Comparison of ENCODE assay signal across 12 mouse cellular contexts in the genomic region with DNA sequence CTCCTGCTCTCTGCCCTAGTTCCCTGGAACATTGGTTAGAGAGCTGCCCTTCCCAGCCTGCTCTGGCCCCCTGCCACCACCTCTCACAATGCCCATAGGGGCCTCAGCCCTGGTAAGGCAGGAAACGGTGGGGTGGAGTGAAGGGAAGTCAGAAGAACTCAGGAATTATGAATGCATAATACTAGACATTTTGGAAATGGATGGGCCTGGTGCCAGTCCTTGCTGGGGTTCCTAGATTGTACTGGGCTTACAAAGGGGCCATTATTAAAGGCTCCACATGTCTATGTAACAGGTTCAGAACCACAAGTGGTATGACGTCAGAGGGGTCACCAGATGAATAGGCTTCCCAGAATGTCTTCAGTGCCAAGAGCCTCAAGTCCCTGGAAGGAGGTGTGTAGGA. TPM values are rescaled to one million over a fixed set of nuclear protein-coding genes. Genes with fewer than 3 reads are reported as not detected.
A peak's percentile ranks its signal among the peaks of the same experiment; 100 is the strongest.
DNase-seq lines count a peak whose midpoint lies in the region; ATAC-seq and TF ChIP-seq lines count a peak whose summit lies in the region.
"Had no signal": no experiment of that assay in that cellular context is flagged by ENCODE, and none has a peak within 500 bp of the region (broad histone marks: within the 10 kb centered on the region; RNA-seq: fewer than 3 reads in every experiment).

No protein-coding gene starts in this region.

- no peak for DNase-seq in hindbrain, postnatal 0 days (ENCODE audit: low spot score)
- DNase-seq in hindbrain, embryonic 11.5 days (ENCODE audit: low spot score) = no peak
- peak; percentile 80 for DNase-seq in adrenal gland, postnatal 14 days
- DNase-seq in heart, postnatal 0 days (ENCODE audit: low spot score) = no peak
- DNase-seq in lung, postnatal 0 days (ENCODE audit: low spot score) = peak; percentile 71
- no peak for DNase-seq in midbrain, embryonic 14.5 days
- DNase-seq in cerebellum, adult 11-12 months = no peak
- DNase-seq in layer of hippocampus, postnatal 14 days (ENCODE audit: low spot score in 2 of 2) = no peak
- DNase-seq: forebrain, postnatal 0 days had no signal

- WGBS in hindbrain, postnatal 0 days = 30% methylated on average over 2 of the region's 2 CpGs
- whole genome bisulfite sequencing in hindbrain, embryonic 11.5 days = 69% methylated on average over 2 of the region's 2 CpGs
- WGBS in heart, postnatal 0 days = 31% methylated on average over 2 of the region's 2 CpGs
- 24% methylated on average over 2 of the region's 2 CpGs for WGBS in lung, postnatal 0 days
- WGBS in midbrain, embryonic 14.5 days = 66% methylated on average over 2 of the region's 2 CpGs

- no peak overlapping the region for H3K4me3 ChIP-seq in hindbrain, postnatal 0 days (ENCODE audit: low read length)
- no peak overlapping the region for H3K4me3 ChIP-seq in hindbrain, embryonic 11.5 days (ENCODE audit: low read depth, low read length)
- H3K4me3 ChIP-seq in heart, postnatal 0 days (ENCODE audit: low read depth, low read length) = no peak overlapping the region
- no peak overlapping the region for H3K4me3 ChIP-seq in lung, postnatal 0 days (ENCODE audit: low read depth, low read length)
- H3K4me3 ChIP-seq in midbrain, embryonic 14.5 days (replicated peaks; ENCODE audit: low read depth, low read length) = no peak overlapping the region
- H3K4me3 ChIP-seq: hindbrain, embryonic 15.5 days; midbrain, embryonic 10.5 days; neural tube, embryonic 13.5 days had no signal

- ATAC-seq in hindbrain, postnatal 0 days = peak; percentile 59; the same call in 1 of the 2 replicates
- ATAC-seq in hindbrain, embryonic 11.5 days (ENCODE audit: low FRiP score) = no peak
- peak; percentile 48; the same call in 1 of the 2 replicates for ATAC-seq in heart, postnatal 0 days (ENCODE audit: insufficient read depth, low read depth)
- ATAC-seq in lung, postnatal 0 days = peak; percentile 93
- no peak for ATAC-seq in midbrain, embryonic 14.5 days (ENCODE audit: low FRiP score, low TSS enrichment)
- ATAC-seq: forebrain, postnatal 0 days had no signal

- no peaks in the 10 kb centered on the region for H3K36me3 ChIP-seq in hindbrain, postnatal 0 days (ENCODE audit: insufficient read depth, low read length)
- no peaks in the 10 kb centered on the region for H3K36me3 ChIP-seq in hindbrain, embryonic 11.5 days (ENCODE audit: control insufficient read depth, insufficient read depth, low read length)
- no peaks in the 10 kb centered on the region for H3K36me3 ChIP-seq in heart, postnatal 0 days (replicated peaks; ENCODE audit: control insufficient read depth, insufficient read depth, low read length)
- peaks cover 4% of the 10 kb centered on the region for H3K36me3 ChIP-seq in lung, postnatal 0 days (ENCODE audit: insufficient read depth, low read length)
- H3K36me3 ChIP-seq in midbrain, embryonic 14.5 days (ENCODE audit: control insufficient read depth, insufficient read depth, low read length) = no peaks in the 10 kb centered on the region
- H3K36me3 ChIP-seq: hindbrain, embryonic 15.5 days; midbrain, embryonic 10.5 days; neural tube, embryonic 13.5 days had no signal

- no peak overlapping the region for H3K27ac ChIP-seq in hindbrain, postnatal 0 days
- no peak overlapping the region for H3K27ac ChIP-seq in hindbrain, embryonic 11.5 days (ENCODE audit: low read depth, low read length)
- no peak overlapping the region for H3K27ac ChIP-seq in heart, postnatal 0 days (ENCODE audit: low read depth)
- peak overlapping the region; percentile 40; the same call in 1 of the 2 replicates for H3K27ac ChIP-seq in lung, postnatal 0 days (ENCODE audit: low read length)
- H3K27ac ChIP-seq in midbrain, embryonic 14.5 days (replicated peaks; ENCODE audit: low read depth, low read length) = no peak overlapping the region
- H3K27ac ChIP-seq: hindbrain, embryonic 15.5 days; midbrain, embryonic 10.5 days; neural tube, embryonic 13.5 days had no signal

- H3K27me3 ChIP-seq in hindbrain, postnatal 0 days (ENCODE audit: insufficient read depth, low read length) = no peaks in the 10 kb centered on the region
- no peaks in the 10 kb centered on the region for H3K27me3 ChIP-seq in hindbrain, embryonic 11.5 days (ENCODE audit: control insufficient read depth, insufficient read depth, low read length)
- no peaks in the 10 kb centered on the region for H3K27me3 ChIP-seq in heart, postnatal 0 days (ENCODE audit: control insufficient read depth, insufficient read depth, low read length)
- H3K27me3 ChIP-seq in lung, postnatal 0 days (replicated peaks; ENCODE audit: insufficient read depth, low read length) = no peaks in the 10 kb centered on the region
- H3K27me3 ChIP-seq in midbrain, embryonic 14.5 days (ENCODE audit: control insufficient read depth, insufficient read depth, low read length) = no peaks in the 10 kb centered on the region
- H3K27me3 ChIP-seq: hindbrain, embryonic 15.5 days; neural tube, embryonic 13.5 days had no signal

- no peaks in the 10 kb centered on the region for H3K4me1 ChIP-seq in hindbrain, postnatal 0 days (ENCODE audit: insufficient read depth, low read length)
- H3K4me1 ChIP-seq in hindbrain, embryonic 11.5 days (replicated peaks; ENCODE audit: control insufficient read depth, insufficient read depth, low read length) = no peaks in the 10 kb centered on the region
- H3K4me1 ChIP-seq in heart, postnatal 0 days (ENCODE audit: control insufficient read depth, insufficient read depth) = no peaks in the 10 kb centered on the region
- H3K4me1 ChIP-seq in lung, postnatal 0 days (ENCODE audit: insufficient read depth, low read depth, low read length) = no peaks in the 10 kb centered on the region
- no peaks in the 10 kb centered on the region for H3K4me1 ChIP-seq in midbrain, embryonic 14.5 days (ENCODE audit: control insufficient read depth, insufficient read depth, low read length)
- H3K4me1 ChIP-seq: hindbrain, embryonic 15.5 days; midbrain, embryonic 10.5 days; neural tube, embryonic 13.5 days had no signal

- no peak overlapping the region for H3K9ac ChIP-seq in hindbrain, postnatal 0 days (replicated peaks; ENCODE audit: low read length)
- H3K9ac ChIP-seq in hindbrain, embryonic 11.5 days (ENCODE audit: low read depth, low read length) = no peak overlapping the region
- no peak overlapping the region for H3K9ac ChIP-seq in heart, postnatal 0 days (replicated peaks; ENCODE audit: low read depth, low read length)
- H3K9ac ChIP-seq in lung, postnatal 0 days (replicated peaks; ENCODE audit: low read depth) = no peak overlapping the region
- H3K9ac ChIP-seq in midbrain, embryonic 14.5 days (replicated peaks; ENCODE audit: low read length) = no peak overlapping the region
- H3K9ac ChIP-seq: forebrain, postnatal 0 days; hindbrain, embryonic 15.5 days; neural tube, embryonic 13.5 days had no signal

- no peak for TF ChIP-seq CTCF in hindbrain, postnatal 0 days (IDR thresholded peaks at IDR 0.05; ENCODE audit: low read depth)
- TF ChIP-seq CTCF in heart, postnatal 0 days (IDR thresholded peaks at IDR 0.05; ENCODE audit: low read depth) = no peak
- TF ChIP-seq CTCF in lung, postnatal 0 days (IDR thresholded peaks at IDR 0.05) = peak; percentile 43; the same call in 1 of the 2 replicates

- no peaks in the 10 kb centered on the region for H3K9me3 ChIP-seq in hindbrain, postnatal 0 days (ENCODE audit: low read length)
- H3K9me3 ChIP-seq in hindbrain, embryonic 11.5 days (ENCODE audit: control insufficient read depth, low read length) = no peaks in the 10 kb centered on the region
- no peaks in the 10 kb centered on the region for H3K9me3 ChIP-seq in heart, postnatal 0 days (replicated peaks; ENCODE audit: control insufficient read depth, low read length)
- H3K9me3 ChIP-seq in lung, postnatal 0 days (ENCODE audit: low read length) = no peaks in the 10 kb centered on the region
- H3K9me3 ChIP-seq in midbrain, embryonic 14.5 days (ENCODE audit: control insufficient read depth, low read length) = no peaks in the 10 kb centered on the region
- H3K9me3 ChIP-seq: hindbrain, embryonic 15.5 days; midbrain, embryonic 10.5 days; neural tube, embryonic 13.5 days had no signal

- no peak overlapping the region for H3K4me2 ChIP-seq in hindbrain, postnatal 0 days (ENCODE audit: low read depth, low read length)
- no peak overlapping the region for H3K4me2 ChIP-seq in hindbrain, embryonic 11.5 days (replicated peaks; ENCODE audit: low read depth, low read length)
- H3K4me2 ChIP-seq in heart, postnatal 0 days (ENCODE audit: low read depth, low read length) = no peak overlapping the region
- H3K4me2 ChIP-seq in lung, postnatal 0 days (replicated peaks; ENCODE audit: low read depth, low read length) = no peak overlapping the region
- H3K4me2 ChIP-seq in midbrain, embryonic 14.5 days (ENCODE audit: low read length) = no peak overlapping the region
- H3K4me2 ChIP-seq: hindbrain, embryonic 15.5 days; neural tube, embryonic 13.5 days had no signal

- TF ChIP-seq EP300 in heart, postnatal 0 days (IDR thresholded peaks at IDR 0.05; ENCODE audit: low read depth) = no peak
- TF ChIP-seq EP300 in lung, postnatal 0 days (IDR thresholded peaks at IDR 0.05) = peak; percentile 85

RNA-seq across cellular contexts. Expression of a gene that starts 11.5 kb away (rescaled TPM):
- total RNA-seq in hindbrain, postnatal 0 days (2014; rRNA removed) = 7.8 and 16.8 TPM in 2 replicates
- polyA plus RNA-seq in hindbrain, postnatal 0 days (2015; fragmentation: Nextera tagmentation; extraction: Ambion mirVana) = 21.8 and 23.5 TPM in 2 replicates
- polyA plus RNA-seq in hindbrain, embryonic 11.5 days (2014; fragmentation: Nextera tagmentation; extraction: Ambion mirVana) = 11.9 and 15.7 TPM in 2 replicates
- total RNA-seq in adrenal gland, postnatal 14 days (2021) = 57.7 and 60.3 TPM in 2 replicates
- total RNA-seq in heart, postnatal 0 days (2014; rRNA removed; ENCODE audit: low replicate concordance) = 35.9 and 38.4 TPM in 2 replicates
- 56.0 and 61.6 TPM in 2 replicates for polyA plus RNA-seq in heart, postnatal 0 days (2015; fragmentation: Nextera tagmentation; extraction: Ambion mirVana)
- polyA plus RNA-seq in lung, postnatal 0 days (2015; fragmentation: Nextera tagmentation; extraction: Ambion mirVana) = 408 and 420 TPM in 2 replicates
- 1.1 and 6.0 TPM in 2 replicates for polyA plus RNA-seq in midbrain, embryonic 14.5 days (2014; fragmentation: Nextera tagmentation; extraction: Ambion mirVana)
- 10 to 100 TPM in 1 of 2 experiments, 1 to 10 TPM in 1; 8.2 to 18.9 TPM for total RNA-seq in layer of hippocampus, postnatal 14 days (2021)

Comparison
In these comparisons a context has a peak if more than half of its experiments do, and no peak if none do; other contexts are left out.
1. ATAC-seq: peak in hindbrain, postnatal 0 days (single experiment), heart, postnatal 0 days (single experiment) and lung, postnatal 0 days (single experiment); none in hindbrain, embryonic 11.5 days (single experiment) and midbrain, embryonic 14.5 days (single experiment).
2. DNase-seq: peak in adrenal gland, postnatal 14 days (single experiment) and lung, postnatal 0 days (single experiment); none in hindbrain, postnatal 0 days (single experiment), hindbrain, embryonic 11.5 days (single experiment), heart, postnatal 0 days (single experiment), midbrain, embryonic 14.5 days (single experiment), cerebellum, adult 11-12 months (single experiment) and layer of hippocampus, postnatal 14 days (0 of 2).